Mouse (Mus musculus) erythroblast, adult 5-6 weeks (primary cell): ENCODE measurements around the gene Ror1. TPM values are rescaled to one million over a fixed set of nuclear protein-coding genes. Genes with fewer than 3 reads are reported as not detected.

Experiments
- ATAC-seq: replicated peaks from 2 replicates; pipeline ENCODE4 v1.8.0; 2016; ENCODE audit warnings: moderate number of reproducible peaks, mild to moderate bottlenecking, moderate TSS enrichment, inconsistent platforms; ENCODE audit not compliant: poor library complexity, low FRiP score, severe bottlenecking
- total RNA-seq, 2 experiments: library from RNA; stranded (forward) in 1 of 2; stranded (reverse) in 1 of 2; fragments of 150-400 nt in 1 of 2; fragments of 200-764, 138-1000 nt in 1 of 2; gene quantifications; 2 replicates each; pipeline versions ENCODE4 v1.2.3 to v1.2.4; 2015 to 2017; ENCODE audit warnings: low replicate concordance in 2 of 2

The Ror1 gene
- total RNA-seq, 2 experiments from 2014 or later: not detected

DNA sequence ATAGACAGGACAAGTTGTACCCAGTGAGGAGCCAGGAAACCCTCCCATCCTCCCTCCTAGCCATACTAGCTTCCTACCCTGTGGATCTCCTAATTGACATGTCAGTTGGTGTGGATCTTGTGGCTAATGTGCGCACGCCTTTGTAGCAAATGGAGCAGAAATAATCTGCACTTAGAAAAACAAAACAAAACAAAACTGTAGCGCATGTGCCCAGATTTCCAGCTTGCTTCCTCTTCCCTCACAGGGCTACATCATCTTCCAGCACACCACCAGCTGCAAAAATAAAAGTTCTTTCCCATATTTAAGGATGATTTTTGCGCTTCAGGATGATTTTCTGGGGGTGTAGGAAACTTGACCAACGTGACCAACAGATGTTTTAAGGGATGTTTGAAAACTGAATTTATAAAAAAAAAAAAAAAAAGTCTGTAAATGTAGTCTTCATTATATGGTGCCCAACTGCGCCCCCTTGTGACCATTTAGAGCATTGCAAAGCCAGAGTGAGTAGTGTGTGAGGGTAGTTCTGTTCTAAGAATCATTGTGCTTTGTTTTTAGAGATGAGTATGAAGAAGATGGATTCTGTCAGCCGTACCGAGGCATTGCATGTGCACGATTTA lies 311.8 kb downstream of the Ror1 start:
- ATAC-seq: no peak

DNA sequence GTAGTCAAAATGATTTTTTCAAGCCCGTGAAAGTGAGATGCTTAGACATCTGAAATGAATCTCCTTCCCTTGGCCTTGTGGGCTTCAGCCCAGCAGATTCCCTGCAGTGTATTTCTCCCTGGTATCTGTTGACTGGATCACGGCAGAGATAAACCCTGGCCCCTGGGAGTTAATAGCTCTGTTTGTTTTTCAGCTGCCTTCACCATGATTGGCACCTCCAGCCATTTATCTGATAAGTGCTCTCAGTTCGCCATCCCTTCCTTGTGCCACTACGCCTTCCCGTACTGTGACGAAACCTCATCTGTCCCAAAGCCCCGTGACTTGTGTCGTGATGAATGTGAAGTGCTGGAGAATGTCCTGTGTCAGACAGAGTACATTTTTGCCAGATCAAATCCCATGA lies 313.9 kb downstream of the Ror1 start:
- no peak for ATAC-seq

DNA sequence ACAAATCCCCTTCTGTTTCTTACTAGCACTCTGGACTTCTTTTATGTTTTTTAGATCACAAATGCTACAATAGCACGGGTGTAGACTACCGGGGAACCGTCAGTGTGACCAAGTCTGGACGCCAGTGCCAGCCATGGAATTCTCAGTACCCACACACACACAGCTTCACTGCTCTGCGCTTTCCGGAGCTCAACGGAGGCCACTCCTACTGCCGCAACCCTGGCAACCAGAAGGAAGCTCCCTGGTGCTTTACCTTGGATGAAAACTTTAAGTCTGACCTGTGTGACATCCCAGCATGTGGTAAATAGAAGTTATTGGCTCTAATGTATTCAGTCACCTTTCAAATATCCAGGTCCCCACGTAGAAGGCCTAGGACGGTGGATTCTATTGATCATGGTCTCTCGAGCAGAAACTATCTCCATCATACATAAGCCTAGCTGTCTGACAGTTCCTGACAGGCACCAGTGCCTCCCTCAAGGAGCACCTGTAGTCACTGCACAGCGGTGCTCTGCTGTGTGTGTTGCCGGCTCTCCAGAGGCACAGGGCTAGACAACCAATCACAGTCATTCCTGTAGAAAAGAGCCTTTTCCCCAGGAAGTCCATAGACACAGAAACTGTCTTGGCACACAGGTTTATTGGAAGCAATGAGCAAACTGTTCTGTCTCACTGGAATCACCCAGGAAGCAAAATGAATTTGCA lies 316.4 kb downstream of the Ror1 start:
- no peak for ATAC-seq

DNA sequence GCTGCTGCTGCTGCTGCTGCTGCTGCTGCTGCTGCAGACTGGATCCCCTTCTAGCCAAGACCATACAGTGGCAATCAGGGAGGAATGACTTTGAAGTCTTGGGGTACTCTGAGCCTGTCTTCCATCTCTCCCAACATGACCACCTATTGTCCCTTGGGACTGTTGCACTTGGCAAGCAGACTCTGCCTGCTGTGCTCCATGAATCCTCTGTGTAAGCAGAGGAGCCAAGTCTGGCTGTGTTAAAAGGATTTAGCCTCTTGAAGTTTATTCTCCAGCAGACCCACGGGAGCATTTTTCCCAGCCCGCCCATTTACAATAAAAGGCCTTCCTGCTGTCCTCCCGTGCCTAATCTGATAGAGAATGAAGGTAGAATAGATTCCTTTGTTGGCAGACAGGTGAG lies 327.2 kb downstream of the Ror1 start:
- ATAC-seq: no peak

DNA sequence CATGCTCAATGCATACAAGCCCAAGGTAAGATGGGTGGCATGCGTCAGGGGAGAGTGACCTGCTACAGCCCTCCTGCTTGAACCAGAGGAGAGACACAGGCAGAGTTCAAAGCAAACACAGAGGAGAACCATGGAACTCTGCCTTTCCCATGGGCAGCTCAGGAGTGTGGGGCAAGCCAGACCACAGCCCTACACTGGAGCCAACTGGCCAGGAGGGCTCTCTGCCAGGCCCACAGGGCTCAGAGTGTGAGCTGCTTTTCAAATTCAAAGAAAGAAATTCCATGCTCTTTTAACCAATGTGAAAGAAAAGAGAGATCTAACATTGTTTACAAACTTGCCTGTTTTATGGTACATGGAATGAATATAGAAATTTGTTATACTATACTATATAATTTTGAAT lies 330.5 kb downstream of the Ror1 start:
- no peak for ATAC-seq

DNA sequence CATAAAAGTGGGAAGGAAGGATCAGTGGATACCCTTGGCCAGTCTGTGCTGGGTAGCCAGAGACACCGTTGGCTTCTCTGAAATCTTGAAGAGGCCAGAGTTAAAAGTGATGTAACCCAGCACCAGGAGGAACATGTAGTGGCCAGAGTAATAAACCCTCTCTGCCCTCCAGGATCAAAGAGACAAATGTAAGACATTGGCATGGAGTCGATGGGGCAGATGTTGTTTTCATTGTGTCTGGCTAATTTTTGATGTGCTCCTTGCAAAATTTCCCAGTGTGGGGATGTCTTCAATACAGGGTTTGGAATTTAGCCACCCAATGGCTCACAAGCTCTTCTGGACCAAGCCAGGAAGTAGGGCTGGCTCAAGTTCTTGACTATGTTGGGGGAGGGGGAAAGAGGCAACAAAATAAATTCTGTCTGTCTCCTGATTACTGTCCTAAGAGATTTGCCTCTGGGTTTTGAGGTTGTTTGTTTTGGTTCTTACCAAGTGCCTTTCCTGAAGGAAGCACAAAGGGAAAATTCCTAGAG lies 333.8 kb downstream of the Ror1 start:
- ATAC-seq: no peak

DNA sequence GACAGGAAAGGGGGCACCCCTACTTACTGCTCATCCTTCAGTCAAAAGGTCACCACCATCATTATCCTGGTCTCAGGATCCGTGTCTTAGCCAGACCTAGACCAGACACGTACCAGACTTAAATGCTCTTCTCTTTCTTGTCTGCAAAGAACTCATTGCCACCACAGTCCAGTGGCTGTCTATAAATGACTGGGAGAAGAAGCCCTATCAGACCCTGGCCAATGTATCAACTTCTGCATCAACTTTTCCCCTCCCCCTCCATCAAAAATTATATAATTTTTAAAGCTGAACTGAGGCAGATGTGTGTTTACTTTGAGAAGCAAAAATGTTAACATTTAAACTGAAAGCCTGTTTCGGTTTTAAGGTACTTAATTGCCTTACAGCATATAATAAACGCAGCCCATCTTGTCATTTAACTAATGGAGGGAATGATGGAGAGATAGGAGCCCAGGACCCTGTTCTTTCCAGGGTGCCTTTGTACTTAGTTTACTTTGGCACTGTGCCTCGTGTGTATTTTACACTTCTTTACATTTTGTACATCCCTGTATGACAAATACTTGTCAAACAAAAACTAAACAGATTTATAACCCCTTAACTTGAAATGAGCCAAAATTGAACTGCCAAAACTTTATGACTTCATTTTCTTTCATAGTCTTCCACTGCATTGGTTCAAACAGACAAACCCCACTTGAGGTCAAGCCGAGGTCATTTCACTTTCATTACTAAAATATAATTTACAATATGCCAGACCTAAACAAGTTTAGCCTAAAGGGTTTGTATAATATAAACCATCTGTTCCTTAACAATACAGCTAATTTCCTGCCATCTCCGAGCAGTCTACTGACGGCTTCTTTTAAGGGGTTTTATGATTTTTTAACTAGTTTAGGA lies 339.9 kb downstream of the Ror1 start:
- ATAC-seq: no peak

DNA sequence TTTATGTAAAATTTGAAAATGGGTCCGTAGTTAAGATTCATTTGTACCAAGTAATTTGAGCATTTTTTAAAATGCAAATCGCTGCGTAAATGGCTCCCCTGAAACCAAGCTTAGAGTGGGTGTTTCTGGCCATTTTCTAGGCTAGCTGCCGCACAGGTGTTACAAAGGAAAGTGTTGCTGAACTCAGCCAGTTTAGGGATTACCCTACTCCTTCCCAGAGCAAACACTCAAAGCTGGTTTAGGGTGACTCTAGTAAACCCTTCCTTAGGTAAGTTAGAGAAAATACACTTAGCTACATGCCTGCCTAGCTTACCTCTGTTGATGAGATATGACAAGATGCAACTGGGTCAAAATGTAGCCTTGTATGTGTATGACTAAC lies 340.6 kb downstream of the Ror1 start:
- ATAC-seq: no peak

DNA sequence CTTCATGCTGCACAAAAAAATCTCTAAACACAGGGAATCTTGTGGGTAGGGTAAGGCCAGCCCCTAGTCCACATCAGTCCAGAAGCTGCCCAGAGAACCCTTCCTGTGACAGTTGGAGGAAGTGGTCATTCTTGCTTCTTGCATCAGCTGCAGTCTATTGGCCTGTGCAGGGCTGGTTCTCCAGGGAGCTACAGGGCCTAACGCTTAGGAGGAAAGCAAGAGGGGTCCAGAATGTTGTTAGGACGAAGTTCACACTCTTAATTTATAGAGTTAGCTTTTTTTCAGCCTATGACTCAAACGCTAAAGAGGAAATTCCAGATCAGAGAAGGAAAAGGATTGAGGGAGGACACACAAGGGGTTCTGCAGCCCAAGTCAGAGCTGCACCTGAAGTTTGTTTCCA lies 351.3 kb downstream of the Ror1 start:
- ATAC-seq: no peak

DNA sequence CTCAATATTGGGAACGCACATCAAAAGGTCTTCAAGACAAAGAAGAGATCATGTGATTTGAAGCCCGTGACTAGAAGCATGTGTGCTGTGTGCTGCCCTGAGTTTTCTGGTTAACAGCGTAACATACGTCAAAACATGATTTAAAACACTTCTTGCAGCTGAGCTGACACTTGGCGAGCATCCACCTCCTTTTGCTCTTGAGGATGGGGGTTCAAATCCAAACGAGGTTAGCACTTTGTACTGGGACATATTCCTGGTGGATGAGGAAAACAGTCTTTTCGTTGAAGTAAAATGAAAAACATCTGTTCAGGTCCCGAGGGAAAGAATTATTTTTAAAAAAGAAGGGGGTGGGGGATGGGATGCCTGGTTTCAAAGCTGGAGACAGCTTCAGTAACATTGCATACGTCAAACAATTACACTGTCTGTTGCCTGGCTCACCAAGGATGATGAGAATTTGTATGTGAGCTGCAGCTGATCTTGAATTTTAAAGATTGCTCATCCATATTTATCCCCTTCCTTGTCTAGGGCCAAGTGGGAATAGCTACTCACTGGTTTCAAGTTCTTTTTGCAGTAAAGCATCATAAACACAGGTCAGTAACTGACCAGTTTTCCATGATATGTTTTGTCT lies 367.0 kb downstream of the Ror1 start:
- no peak for ATAC-seq

DNA sequence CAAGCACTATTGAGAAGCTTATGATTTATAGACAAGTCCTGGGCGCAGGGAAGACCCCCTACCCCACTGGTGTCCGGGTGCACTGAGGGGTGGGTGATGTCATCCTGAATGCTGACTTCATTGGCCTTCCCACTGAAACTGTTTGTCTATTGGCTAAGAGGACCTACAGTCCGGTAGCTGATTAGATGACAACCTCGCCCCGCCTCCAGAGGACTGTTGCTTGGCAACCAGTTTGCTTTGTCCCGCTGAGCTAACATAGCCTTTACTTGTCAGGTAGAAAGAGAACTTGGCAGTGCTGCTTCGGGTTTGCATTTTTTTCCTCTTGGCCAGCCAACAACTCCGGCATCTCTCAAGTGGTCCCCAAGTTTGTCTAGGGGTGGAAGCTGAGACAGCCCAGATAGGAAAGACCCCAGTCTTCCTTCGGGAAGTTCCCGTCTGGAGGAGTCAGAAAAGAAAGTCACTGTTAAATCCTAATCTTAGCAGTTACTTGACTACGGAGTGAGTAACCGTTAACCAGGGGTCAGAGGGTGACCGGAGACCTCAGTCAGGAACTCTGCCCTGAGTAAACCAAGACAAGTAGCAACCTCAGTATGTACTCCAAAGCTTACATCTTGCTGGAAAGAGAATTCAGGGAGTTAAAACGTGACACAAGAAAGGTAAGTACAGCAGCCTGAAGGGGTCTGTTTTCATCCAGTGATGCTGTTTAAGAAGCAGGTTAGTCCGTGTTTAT lies 383.2 kb downstream of the Ror1 start, which contains the start of gene Ube2u:
Gene Ube2u, plus strand, starts transcription at position 258 of the 730 bp plus-strand sequence.
- no peak for ATAC-seq

DNA sequence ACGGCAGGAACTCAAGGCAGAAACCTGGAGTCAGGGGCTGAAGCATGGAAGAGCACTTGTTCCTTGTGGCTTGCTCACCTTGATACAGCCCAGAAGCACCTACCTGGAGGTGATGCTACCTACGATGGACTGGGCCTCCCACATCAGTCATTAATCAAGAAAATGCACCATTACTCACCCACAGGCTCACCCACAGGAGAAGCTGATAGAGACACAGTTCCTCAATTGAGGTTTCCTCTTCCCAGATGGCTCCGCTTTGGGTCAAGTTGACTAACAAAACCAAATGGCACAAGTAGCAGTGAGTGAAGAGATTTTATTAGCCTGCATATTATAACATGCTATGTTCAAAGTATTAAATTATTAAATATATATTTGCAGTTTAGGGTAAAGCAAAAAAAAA lies 392.9 kb downstream of the Ror1 start:
- no peak for ATAC-seq

Other genes starting within 250 kb of the Ror1 start
- 3.3 and 4.0 TPM in 2 replicates for gene Pgm1, start 166.4 kb upstream of the Ror1 start, total RNA-seq (2015; ENCODE audit: low replicate concordance)
- 2.1 and 6.6 TPM in 2 replicates for gene Pgm1, start 166.4 kb upstream of the Ror1 start, total RNA-seq (2017; ENCODE audit: low replicate concordance)
- 1.3 and 2.1 TPM in 2 replicates for gene Itgb3bp, start 166.0 kb upstream of the Ror1 start, total RNA-seq (2015; ENCODE audit: low replicate concordance)
- gene Itgb3bp, start 166.0 kb upstream of the Ror1 start, total RNA-seq (2017; ENCODE audit: low replicate concordance): 1.7 and 1.9 TPM in 2 replicates